Mouse (Mus musculus) fat pad, adult 2 months (tissue): ENCODE measurements at regions not wholly inside any gene's neighbourhood (a gene's known extent, or its start where the extent isn't known, plus 50 kb on each side); places are given as distances from the start of the nearest gene placed in this dataset.

Experiments used
- DNase-seq: peaks from one replicate; pipeline ENCODE4 v3.0.0-alpha.2; 2011; ENCODE audit warnings: low read depth, low spot score; ENCODE audit errors: extremely low read depth

GRCm38 (mm10) chr8:35987327-35987726 lies 221.7 kb downstream of the Gm19410 start:
- no peak for DNase-seq

GRCm38 (mm10) chr8:35991013-35991412 lies 225.4 kb downstream of the Gm19410 start:
- no peak for DNase-seq

- no peak for DNase-seq
Observed at GRCm38 (mm10) chr8:35991936-35992603, 226.5 kb downstream of the Gm19410 start.

GRCm38 (mm10) chr8:35996330-35997077 lies 230.9 kb downstream of the Gm19410 start:
- DNase-seq = no peak

- DNase-seq = no peak
Observed at GRCm38 (mm10) chr8:35999584-35999983, 234.0 kb downstream of the Gm19410 start.

- no peak for DNase-seq
Observed at GRCm38 (mm10) chr8:36004387-36004786, 238.8 kb downstream of the Gm19410 start.

- no peak for DNase-seq
Observed at GRCm38 (mm10) chr8:36005536-36005935, 239.9 kb downstream of the Gm19410 start.

GRCm38 (mm10) chr8:36007724-36008123 lies 242.1 kb downstream of the Gm19410 start:
- DNase-seq = no peak

- no peak for DNase-seq
Observed at GRCm38 (mm10) chr8:36009565-36009964, 244.0 kb downstream of the Gm19410 start.

GRCm38 (mm10) chr8:36010446-36011217 lies 245.0 kb downstream of the Gm19410 start:
- DNase-seq = no peak

GRCm38 (mm10) chr8:36014862-36015261 lies 249.3 kb downstream of the Gm19410 start:
- no peak for DNase-seq

GRCm38 (mm10) chr8:36016321-36017114 lies 250.9 kb downstream of the Gm19410 start:
- no peak for DNase-seq

GRCm38 (mm10) chr8:36018993-36019753 lies 253.6 kb downstream of the Gm19410 start:
- no peak for DNase-seq

GRCm38 (mm10) chr8:36019895-36020294 lies 254.3 kb downstream of the Gm19410 start:
- DNase-seq = no peak

GRCm38 (mm10) chr8:36027586-36027985 lies 262.0 kb downstream of the Gm19410 start:
- DNase-seq = no peak

- DNase-seq = no peak
Observed at GRCm38 (mm10) chr8:36028121-36028955, 262.7 kb downstream of the Gm19410 start.

- DNase-seq = no peak
Observed at GRCm38 (mm10) chr8:36029445-36029844, 263.9 kb downstream of the Gm19410 start.

- DNase-seq = no peak
Observed at GRCm38 (mm10) chr8:36030237-36030636, 264.6 kb downstream of the Gm19410 start.
